Mouse (Mus musculus) thymus, adult 2 months (tissue): ENCODE measurements around the gene Boc.

ENCODE experiments used
- CTCF ChIP-seq: fragments of 200-500 bp; IDR thresholded peaks from 2 replicates; pipeline ENCODE4 v1.5.1; 2012; ENCODE audit warnings: mild to moderate bottlenecking, control low read depth, low read length, moderate library complexity, borderline replicate concordance; ENCODE audit not compliant: control insufficient read depth, poor library complexity, insufficient read depth; ENCODE audit errors: extremely low read depth
- POLR2A ChIP-seq: fragments of 200-500 bp; IDR thresholded peaks from 2 replicates; pipeline ENCODE4 v1.6.1; 2012; ENCODE audit warnings: mild to moderate bottlenecking, low read length, control low read depth, moderate library complexity; ENCODE audit not compliant: control insufficient read depth, poor library complexity, insufficient read depth; ENCODE audit errors: extremely low read depth

- no peak for TF ChIP-seq CTCF
- no peak for TF ChIP-seq POLR2A
Measured at GRCm38 (mm10) chr16:44530191-44530590, 28.5 kb downstream of the Boc start.
